Mouse (Mus musculus) liver, embryonic 13.5 days (tissue): ENCODE data around the gene Syce1. TPM values are rescaled to one million over a fixed set of nuclear protein-coding genes. Genes with fewer than 3 reads are reported as not detected.
A peak's percentile ranks its signal among the peaks of the same experiment; 100 is the strongest.
"Not testable (repeated sequence)": the region's sequence is repeated elsewhere in the genome, so short reads cannot be mapped to it uniquely, and the experiment has no call there.

ENCODE experiments used
- ATAC-seq: fragments of 200-750 bp; cut with Nextera tagmentation; 2 replicates; pipeline ENCODE4 v1.8.0; 2017; ENCODE audit warnings: low read depth, mild to moderate bottlenecking, moderate number of reproducible peaks, moderate library complexity
- DNase-seq: peaks from one replicate; pipeline ENCODE4 v3.0.0; 2022
- H3K27ac ChIP-seq: fragments of 300-500 bp; sonication (generic); 2 replicates; pipeline ENCODE4 v1.5.1; 2015; ENCODE audit warnings: moderate library complexity, mild to moderate bottlenecking, inconsistent platforms
- H3K27me3 ChIP-seq: fragments of 300-500 bp; sonication (generic); 2 replicates; pipeline ENCODE4 v1.6.1; 2015; ENCODE audit warnings: mild to moderate bottlenecking, inconsistent platforms
- H3K36me3 ChIP-seq: fragments of 300-500 bp; sonication (generic); 2 replicates; pipeline ENCODE4 v1.6.1; 2015; ENCODE audit warnings: mild to moderate bottlenecking, inconsistent platforms
- H3K4me1 ChIP-seq: fragments of 300-500 bp; sonication (generic); replicated peaks from 2 replicates; pipeline ENCODE4 v1.6.1; 2015; ENCODE audit warnings: inconsistent platforms
- H3K4me2 ChIP-seq: fragments of 300-500 bp; sonication (generic); 2 replicates; pipeline ENCODE4 v1.6.1; 2015; ENCODE audit warnings: inconsistent platforms, mild to moderate bottlenecking, moderate library complexity
- H3K4me3 ChIP-seq: fragments of 300-500 bp; sonication (generic); replicated peaks from 2 replicates; pipeline ENCODE4 v1.5.1; 2015; ENCODE audit warnings: mild to moderate bottlenecking, inconsistent platforms
- H3K9ac ChIP-seq: fragments of 300-500 bp; sonication (generic); 2 replicates; pipeline ENCODE4 v1.6.1; 2015; ENCODE audit warnings: mild to moderate bottlenecking, inconsistent platforms
- H3K9me3 ChIP-seq: fragments of 300-500 bp; sonication (generic); replicated peaks from 2 replicates; pipeline ENCODE4 v1.6.1; 2016; ENCODE audit warnings: inconsistent platforms
- WGBS: fragments of 180-500 bp; shearing (Covaris S2); methylation state at CpG from one replicate; pipeline ENCODE4 v1.1.7; 2015; ENCODE audit not compliant: insufficient replicate concordance; 5-methylcytosine and 5-hydroxymethylcytosine counted together
- polyA plus RNA-seq: library from polyadenylated mRNA; unstranded; fragments of >200 nt; fragmentation: Nextera tagmentation; extraction: Ambion mirVana; gene quantifications from 2 replicates; pipeline ENCODE4 v1.2.1, GENCODE M21; 2015

Syce1 gene
- polyA plus RNA-seq, 1 experiment from 2014 or later = 0.20 TPM

- not testable (repeated sequence) for H3K27me3 ChIP-seq, H3K4me2 ChIP-seq, DNase-seq, H3K9ac ChIP-seq, H3K4me1 ChIP-seq, H3K4me3 ChIP-seq, H3K27ac ChIP-seq, H3K36me3 ChIP-seq, ATAC-seq, H3K9me3 ChIP-seq
- 57% methylated on average over 1 of the region's 1 CpGs for WGBS
These were observed 22.3 kb downstream of the Syce1 start for GRCm38 (mm10) chr7:140765391-140765790.

- 69% methylated on average over 7 of the region's 7 CpGs for WGBS
- no peak within 1 kb of the TSS for H3K4me3 ChIP-seq
- no peak within 1 kb of the TSS for H3K9ac ChIP-seq
- ATAC-seq = no peak
- H3K9me3 ChIP-seq = no peaks in the 10 kb centered on the region
- no peak within 1 kb of the TSS for H3K4me2 ChIP-seq
- DNase-seq = no peak
- no peaks in the 10 kb centered on the region for H3K27me3 ChIP-seq
- no peaks in the 10 kb centered on the region for H3K4me1 ChIP-seq
- H3K36me3 ChIP-seq = no peaks in the 10 kb centered on the region
- no peak within 1 kb of the TSS for H3K27ac ChIP-seq
These were observed 24.1 kb downstream of the Syce1 start, which contains the start of gene Cyp2e1 for GRCm38 (mm10) chr7:140763447-140764020. Cyp2e1 (plus strand) TSS chr7:140763739.

GRCm38 (mm10) chr7:140760647-140761046 is 27.0 kb downstream of the Syce1 start:
- no peak overlapping the region for H3K27ac ChIP-seq
- no peaks in the 10 kb centered on the region for H3K27me3 ChIP-seq
- no peak overlapping the region for H3K4me2 ChIP-seq
- H3K4me3 ChIP-seq = no peak overlapping the region
- H3K9me3 ChIP-seq = no peaks in the 10 kb centered on the region
- ATAC-seq (no peak), DNase-seq (no peak)
- no peaks in the 10 kb centered on the region for H3K36me3 ChIP-seq
- H3K4me1 ChIP-seq = no peaks in the 10 kb centered on the region; the same call in 1 of the 2 replicates
- no peak overlapping the region for H3K9ac ChIP-seq

- peak; percentile 31; the same call in 1 of the 2 replicates for ATAC-seq
- 47% methylated on average over 4 of the region's 4 CpGs for WGBS
These were observed 31.3 kb downstream of the Syce1 start for GRCm38 (mm10) chr7:140756151-140756854.

GRCm38 (mm10) chr7:140754556-140754955 is 33.1 kb downstream of the Syce1 start:
- Histone ChIP-seq H3K27me3 (no peaks in the 10 kb centered on the region), H3K4me3 (no peak overlapping the region), H3K4me1 (no peaks in the 10 kb centered on the region; the same call in 1 of the 2 replicates), H3K36me3 (no peaks in the 10 kb centered on the region), H3K9ac (no peak overlapping the region), H3K4me2 (no peak overlapping the region), H3K9me3 (no peaks in the 10 kb centered on the region), H3K27ac (no peak overlapping the region)
- DNase-seq (no peak), ATAC-seq (no peak)

More at GRCm38 (mm10) chr7:140756151-140756854, 31.3 kb downstream of the Syce1 start:
- H3K9me3 ChIP-seq = no peaks in the 10 kb centered on the region
- H3K4me1 ChIP-seq = no peaks in the 10 kb centered on the region; the same call in 1 of the 2 replicates
- no peaks in the 10 kb centered on the region for H3K36me3 ChIP-seq
- H3K4me3 ChIP-seq = no peak overlapping the region
- no peak overlapping the region for H3K27ac ChIP-seq
- DNase-seq = no peak
- H3K9ac ChIP-seq = no peak overlapping the region
- no peaks in the 10 kb centered on the region for H3K27me3 ChIP-seq
- no peak overlapping the region for H3K4me2 ChIP-seq

GRCm38 (mm10) chr7:140748827-140749160 is 38.9 kb downstream of the Syce1 start:
- no peaks in the 10 kb centered on the region for H3K9me3 ChIP-seq
- no peak for ATAC-seq
- WGBS = 47% methylated on average over 3 of the region's 3 CpGs

GRCm38 (mm10) chr7:140748116-140748826 is 39.4 kb downstream of the Syce1 start:
- 67% methylated on average over 6 of the region's 6 CpGs for WGBS
- Histone ChIP-seq H3K4me3 (no peak overlapping the region), H3K9ac (no peak overlapping the region), H3K27me3 (no peaks in the 10 kb centered on the region), H3K4me1 (no peaks in the 10 kb centered on the region), H3K27ac (no peak overlapping the region), H3K4me2 (no peak overlapping the region), H3K9me3 (no peaks in the 10 kb centered on the region), H3K36me3 (no peaks in the 10 kb centered on the region)
- DNase-seq (no peak), ATAC-seq (no peak)

More at GRCm38 (mm10) chr7:140748827-140749160, 38.9 kb downstream of the Syce1 start:
- Histone ChIP-seq H3K4me1 (no peaks in the 10 kb centered on the region), H3K9ac (no peak overlapping the region), H3K27ac (no peak overlapping the region), H3K36me3 (no peaks in the 10 kb centered on the region), H3K4me3 (no peak overlapping the region), H3K4me2 (no peak overlapping the region), H3K27me3 (no peaks in the 10 kb centered on the region)
- no peak for DNase-seq

GRCm38 (mm10) chr7:140747402-140747801 is 40.2 kb downstream of the Syce1 start:
- DNase-seq = no peak
- no peaks in the 10 kb centered on the region for H3K9me3 ChIP-seq
- no peak overlapping the region for H3K9ac ChIP-seq
- no peaks in the 10 kb centered on the region for H3K27me3 ChIP-seq
- no peaks in the 10 kb centered on the region for H3K4me1 ChIP-seq
- 56% methylated on average over 3 of the region's 3 CpGs for WGBS
- ATAC-seq = no peak
- H3K4me3 ChIP-seq = no peak overlapping the region
- H3K27ac ChIP-seq = no peak overlapping the region
- no peaks in the 10 kb centered on the region for H3K36me3 ChIP-seq
- H3K4me2 ChIP-seq = no peak overlapping the region

GRCm38 (mm10) chr7:140733162-140733561 is 54.5 kb downstream of the Syce1 start:
- no peak overlapping the region for H3K4me3 ChIP-seq
- no peak overlapping the region for H3K27ac ChIP-seq
- no peak overlapping the region for H3K4me2 ChIP-seq
- H3K4me1 ChIP-seq = no peaks in the 10 kb centered on the region
- 42% methylated on average over 2 of the region's 2 CpGs for WGBS
- no peak for DNase-seq
- no peak overlapping the region for H3K9ac ChIP-seq
- no peaks in the 10 kb centered on the region for H3K27me3 ChIP-seq
- no peaks in the 10 kb centered on the region for H3K9me3 ChIP-seq
- no peaks in the 10 kb centered on the region for H3K36me3 ChIP-seq
- ATAC-seq = no peak
